Mouse (Mus musculus): ENCODE measurements at regions not wholly inside any gene's neighbourhood (a gene's known extent, or its start where the extent isn't known, plus 50 kb on each side); places are given as distances from the start of the nearest gene placed in this dataset.
A peak's percentile ranks its signal among the peaks of the same experiment; 100 is the strongest.

DNA sequence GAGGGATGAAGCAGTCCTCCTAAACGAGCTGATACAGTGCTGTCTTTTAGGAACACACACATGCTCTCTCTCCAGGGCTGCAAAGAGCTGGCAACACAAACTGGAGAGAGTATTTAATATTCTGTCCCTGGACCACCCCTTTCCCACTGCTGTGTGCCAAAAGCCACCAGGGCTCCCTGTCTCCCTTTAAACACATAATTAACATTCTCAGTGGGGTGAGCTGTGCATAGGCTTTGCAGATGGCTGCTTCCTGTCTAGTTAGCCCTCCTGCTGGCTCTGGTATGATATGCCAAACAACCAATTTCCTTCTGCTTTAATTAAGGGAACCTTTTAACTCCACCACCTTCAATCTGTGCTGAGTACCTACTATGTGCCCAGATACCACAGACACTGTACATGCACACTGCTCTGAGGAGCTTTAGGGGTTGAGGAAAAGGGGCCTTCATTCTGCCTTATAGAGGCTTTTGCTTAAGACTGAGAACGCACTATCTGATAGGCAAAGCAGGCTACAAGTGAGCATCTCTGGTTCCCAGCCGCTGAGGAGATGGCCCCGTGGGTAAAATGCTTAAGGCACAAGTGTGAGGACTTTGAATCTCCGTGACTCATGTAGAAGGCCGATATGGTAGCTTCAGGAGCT lies 222.9 kb upstream of the Lmcd1 start:
- H3K9ac ChIP-seq (replicated peaks; ENCODE audit: low read length), result no peak overlapping the region
- H3K36me3 ChIP-seq (ENCODE audit: control insufficient read depth, insufficient read depth, low read length), result no peaks in the 10 kb centered on the region
- H3K9me3 ChIP-seq (ENCODE audit: control insufficient read depth, low read length), result no peaks in the 10 kb centered on the region
- DNase-seq (peak; percentile 48), ATAC-seq (ENCODE audit: low FRiP score, low TSS enrichment) (peak; percentile 69)
- no peaks in the 10 kb centered on the region for H3K27me3 ChIP-seq (ENCODE audit: control insufficient read depth, insufficient read depth, low read length)
- 74% methylated on average over 6 of the region's 6 CpGs for WGBS
- H3K27ac ChIP-seq (replicated peaks; ENCODE audit: low read depth, low read length), result no peak overlapping the region
- no peak overlapping the region for H3K4me2 ChIP-seq (ENCODE audit: low read length)
- no peak overlapping the region for H3K4me3 ChIP-seq (replicated peaks; ENCODE audit: low read depth, low read length)
- H3K4me1 ChIP-seq (ENCODE audit: control insufficient read depth, insufficient read depth, low read length), result no peaks in the 10 kb centered on the region

DNA sequence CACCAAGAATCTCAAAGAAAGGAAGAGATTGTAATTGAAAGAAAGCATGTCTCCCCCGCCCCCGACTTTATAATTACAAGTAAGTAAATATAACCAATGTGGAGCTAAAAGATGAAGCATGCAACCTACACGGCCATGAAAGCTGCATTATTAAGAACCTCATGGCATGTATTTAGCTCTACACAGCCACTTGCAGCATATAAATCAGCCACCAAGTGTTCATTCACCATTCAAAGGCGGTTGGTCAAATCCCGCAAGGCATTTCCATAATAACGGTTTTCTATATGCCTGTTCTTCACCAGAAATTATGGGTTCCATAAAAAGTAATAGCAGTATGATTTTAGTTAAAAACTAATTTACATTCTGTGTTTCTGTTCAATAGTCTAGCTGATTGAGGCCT lies 221.4 kb upstream of the Lmcd1 start:
- H3K4me2 ChIP-seq (ENCODE audit: low read length), result no peak overlapping the region
- ATAC-seq (ENCODE audit: low FRiP score, low TSS enrichment) (no peak), DNase-seq (no peak)
- H3K9ac ChIP-seq (replicated peaks; ENCODE audit: low read length), result no peak overlapping the region
- WGBS, result 85% methylated on average over 6 of the region's 6 CpGs
- no peak overlapping the region for H3K27ac ChIP-seq (replicated peaks; ENCODE audit: low read depth, low read length)
- no peaks in the 10 kb centered on the region for H3K27me3 ChIP-seq (ENCODE audit: control insufficient read depth, insufficient read depth, low read length)
- H3K4me3 ChIP-seq (replicated peaks; ENCODE audit: low read depth, low read length), result no peak overlapping the region
- no peaks in the 10 kb centered on the region for H3K36me3 ChIP-seq (ENCODE audit: control insufficient read depth, insufficient read depth, low read length)
- no peaks in the 10 kb centered on the region for H3K9me3 ChIP-seq (ENCODE audit: control insufficient read depth, low read length)
- H3K4me1 ChIP-seq (ENCODE audit: control insufficient read depth, insufficient read depth, low read length), result no peaks in the 10 kb centered on the region

DNA sequence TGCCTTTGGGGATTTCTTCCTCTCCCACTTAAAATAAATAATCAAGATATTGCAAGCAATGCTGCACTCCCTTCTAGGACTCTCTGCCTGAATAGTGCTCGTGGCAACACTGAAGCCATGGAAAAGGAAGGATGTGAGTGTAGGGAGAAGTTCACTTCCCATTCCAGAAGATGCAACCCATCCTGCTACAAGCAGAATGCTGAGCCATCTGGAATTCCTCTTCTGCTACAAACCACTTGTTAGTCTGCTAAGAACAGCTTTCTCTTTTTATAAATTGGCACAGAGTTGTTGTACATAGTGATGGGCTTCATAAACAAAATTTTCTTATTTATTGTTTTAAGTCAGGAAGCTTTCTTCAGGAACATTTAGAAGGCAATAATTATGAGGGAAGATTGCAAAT lies 215.7 kb upstream of the Lmcd1 start:
- H3K27me3 ChIP-seq (ENCODE audit: control insufficient read depth, insufficient read depth, low read length), result no peaks in the 10 kb centered on the region
- no peak overlapping the region for H3K9ac ChIP-seq (replicated peaks; ENCODE audit: low read length)
- H3K4me1 ChIP-seq (ENCODE audit: control insufficient read depth, insufficient read depth, low read length), result no peaks in the 10 kb centered on the region
- DNase-seq, result no peak
- H3K4me3 ChIP-seq (replicated peaks; ENCODE audit: low read depth, low read length), result no peak overlapping the region
- ATAC-seq (ENCODE audit: low FRiP score, low TSS enrichment), result no peak
- no peaks in the 10 kb centered on the region for H3K36me3 ChIP-seq (ENCODE audit: control insufficient read depth, insufficient read depth, low read length)
- 77% methylated on average over 1 of the region's 1 CpGs for WGBS
- H3K4me2 ChIP-seq (ENCODE audit: low read length), result no peak overlapping the region
- no peak overlapping the region for H3K27ac ChIP-seq (replicated peaks; ENCODE audit: low read depth, low read length)
- H3K9me3 ChIP-seq (ENCODE audit: control insufficient read depth, low read length), result no peaks in the 10 kb centered on the region

DNA sequence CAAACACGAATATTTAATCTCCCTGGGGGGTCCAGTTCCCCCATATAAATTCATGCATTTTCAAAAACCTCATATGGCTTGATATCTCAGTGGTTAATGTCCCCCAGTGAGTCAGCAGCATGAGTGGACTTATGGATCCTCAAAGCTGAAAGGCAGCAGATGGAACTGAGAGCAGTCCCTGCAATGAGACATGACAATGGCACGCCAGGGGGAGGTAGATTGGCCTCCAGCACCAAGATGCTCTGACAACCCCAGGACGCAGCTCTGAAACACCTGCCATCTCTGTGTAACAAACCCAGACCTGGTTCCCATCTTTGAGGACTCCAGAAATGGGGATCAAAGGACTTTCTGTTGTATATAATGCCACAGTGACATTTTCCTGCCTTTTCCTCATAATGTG lies 210.6 kb upstream of the Lmcd1 start:
- Histone ChIP-seq H3K9me3 (ENCODE audit: control insufficient read depth, low read length) (no peaks in the 10 kb centered on the region), H3K27ac (replicated peaks; ENCODE audit: low read depth, low read length) (no peak overlapping the region), H3K9ac (replicated peaks; ENCODE audit: low read length) (no peak overlapping the region), H3K27me3 (ENCODE audit: control insufficient read depth, insufficient read depth, low read length) (no peaks in the 10 kb centered on the region), H3K4me1 (ENCODE audit: control insufficient read depth, insufficient read depth, low read length) (no peaks in the 10 kb centered on the region), H3K4me3 (replicated peaks; ENCODE audit: low read depth, low read length) (no peak overlapping the region), H3K4me2 (ENCODE audit: low read length) (no peak overlapping the region), H3K36me3 (ENCODE audit: control insufficient read depth, insufficient read depth, low read length) (no peaks in the 10 kb centered on the region)
- ATAC-seq (ENCODE audit: low FRiP score, low TSS enrichment) (no peak), DNase-seq (no peak)
- 60% methylated on average over 3 of the region's 3 CpGs for WGBS

- no peak for DNase-seq
- Histone ChIP-seq H3K36me3 (ENCODE audit: control insufficient read depth, insufficient read depth, low read length) (no peaks in the 10 kb centered on the region), H3K27me3 (ENCODE audit: control insufficient read depth, insufficient read depth, low read length) (no peaks in the 10 kb centered on the region), H3K9ac (replicated peaks; ENCODE audit: low read length) (no peak overlapping the region), H3K4me1 (ENCODE audit: control insufficient read depth, insufficient read depth, low read length) (no peaks in the 10 kb centered on the region), H3K4me2 (ENCODE audit: low read length) (no peak overlapping the region), H3K9me3 (ENCODE audit: control insufficient read depth, low read length) (no peaks in the 10 kb centered on the region), H3K4me3 (replicated peaks; ENCODE audit: low read depth, low read length) (no peak overlapping the region), H3K27ac (replicated peaks; ENCODE audit: low read depth, low read length) (no peak overlapping the region)
- no peak for ATAC-seq (ENCODE audit: low FRiP score, low TSS enrichment)
- 85% methylated on average over 3 of the region's 3 CpGs for WGBS
These were observed 183.0 kb upstream of the Lmcd1 start for GRCm38 (mm10) chr6:112090597-112090996.

DNA sequence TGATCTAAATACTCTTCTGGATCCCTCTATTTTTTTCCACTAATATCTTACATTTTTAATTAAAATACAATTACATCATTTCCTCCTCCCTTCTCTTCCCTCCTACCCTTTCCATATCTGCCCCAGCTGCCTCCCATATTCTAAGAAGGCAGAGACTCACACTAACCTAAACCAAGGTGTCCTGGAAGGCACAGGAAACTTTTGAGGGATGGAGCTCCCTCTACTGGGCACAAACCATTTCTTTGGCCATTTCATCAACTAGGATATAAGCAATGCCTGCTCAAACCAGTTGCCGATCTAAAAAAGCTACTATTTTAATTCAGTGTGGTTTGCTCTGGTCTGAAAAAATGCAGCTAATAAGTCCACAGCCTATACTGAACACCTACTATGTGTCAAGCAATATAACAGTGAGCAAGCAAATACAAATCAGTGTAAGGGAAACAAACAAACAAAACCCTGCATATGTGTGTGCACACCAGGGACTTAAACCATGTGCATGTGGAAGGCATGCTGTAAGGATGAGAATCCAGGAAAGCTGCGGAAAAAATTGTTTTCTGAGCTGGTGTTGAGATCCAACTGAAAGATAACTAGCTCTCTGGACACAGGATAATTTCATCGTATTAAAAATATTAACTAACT lies 182.3 kb upstream of the Lmcd1 start:
- peak; percentile 87 for DNase-seq
- H3K4me3 ChIP-seq (replicated peaks; ENCODE audit: low read depth, low read length), result no peak overlapping the region
- WGBS, result 48% methylated on average over 3 of the region's 3 CpGs
- H3K4me2 ChIP-seq (ENCODE audit: low read length), result no peak overlapping the region
- no peak overlapping the region for H3K9ac ChIP-seq (replicated peaks; ENCODE audit: low read length)
- ATAC-seq (ENCODE audit: low FRiP score, low TSS enrichment), result peak; percentile 58; the same call in 1 of the 2 replicates
- no peaks in the 10 kb centered on the region for H3K4me1 ChIP-seq (ENCODE audit: control insufficient read depth, insufficient read depth, low read length)
- no peaks in the 10 kb centered on the region for H3K27me3 ChIP-seq (ENCODE audit: control insufficient read depth, insufficient read depth, low read length)
- H3K27ac ChIP-seq (replicated peaks; ENCODE audit: low read depth, low read length), result no peak overlapping the region
- H3K36me3 ChIP-seq (ENCODE audit: control insufficient read depth, insufficient read depth, low read length), result no peaks in the 10 kb centered on the region
- no peaks in the 10 kb centered on the region for H3K9me3 ChIP-seq (ENCODE audit: control insufficient read depth, low read length)

DNA sequence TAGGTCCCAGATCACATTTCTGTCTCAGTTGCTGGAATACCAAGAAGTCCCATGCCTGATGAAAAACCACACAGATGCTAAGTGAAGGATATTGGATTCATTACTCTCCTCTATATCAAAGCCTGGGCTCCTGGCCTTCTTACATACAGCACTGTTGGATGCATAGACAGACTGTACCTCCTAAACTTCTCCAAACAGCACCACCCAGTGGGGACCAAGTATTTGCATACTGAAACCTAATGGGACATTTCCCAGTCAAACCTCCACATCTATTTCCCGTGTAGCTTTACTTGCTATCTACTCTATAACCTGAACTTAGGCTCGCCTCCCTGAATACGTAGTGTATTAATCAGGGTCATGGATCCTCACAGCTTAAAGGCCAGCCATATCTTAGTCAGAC lies 180.3 kb upstream of the Lmcd1 start:
- ATAC-seq (ENCODE audit: low FRiP score, low TSS enrichment), result no peak
- peak; percentile 33 for DNase-seq
- WGBS, result 89% methylated on average over 3 of the region's 3 CpGs
- no peak overlapping the region for H3K4me3 ChIP-seq (replicated peaks; ENCODE audit: low read depth, low read length)
- no peaks in the 10 kb centered on the region for H3K36me3 ChIP-seq (ENCODE audit: control insufficient read depth, insufficient read depth, low read length)
- H3K4me1 ChIP-seq (ENCODE audit: control insufficient read depth, insufficient read depth, low read length), result no peaks in the 10 kb centered on the region
- no peaks in the 10 kb centered on the region for H3K27me3 ChIP-seq (ENCODE audit: control insufficient read depth, insufficient read depth, low read length)
- H3K27ac ChIP-seq (replicated peaks; ENCODE audit: low read depth, low read length), result no peak overlapping the region
- H3K4me2 ChIP-seq (ENCODE audit: low read length), result no peak overlapping the region
- H3K9ac ChIP-seq (replicated peaks; ENCODE audit: low read length), result no peak overlapping the region
- H3K9me3 ChIP-seq (ENCODE audit: control insufficient read depth, low read length), result no peaks in the 10 kb centered on the region

DNA sequence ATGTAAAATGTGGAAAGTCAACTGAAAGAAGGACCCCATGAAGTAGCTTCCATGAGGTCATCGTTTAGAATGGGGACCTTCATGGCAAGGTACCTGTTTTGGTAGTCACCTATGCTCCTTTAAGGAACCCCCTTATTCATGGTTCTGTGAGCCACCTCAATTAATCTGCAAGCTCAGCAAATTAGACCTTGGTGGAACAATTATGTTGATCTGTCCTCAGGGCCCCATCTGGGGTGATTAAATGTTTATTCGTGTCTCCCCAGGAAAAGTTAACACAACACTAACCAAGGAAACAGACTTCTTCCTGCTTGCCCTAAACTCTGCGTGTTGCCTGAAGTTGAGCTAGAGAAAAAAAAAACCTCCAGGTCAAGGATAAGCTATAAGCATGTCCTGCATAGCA lies 175.9 kb upstream of the Lmcd1 start:
- Histone ChIP-seq H3K27me3 (ENCODE audit: control insufficient read depth, insufficient read depth, low read length) (no peaks in the 10 kb centered on the region), H3K4me2 (ENCODE audit: low read length) (no peak overlapping the region), H3K36me3 (ENCODE audit: control insufficient read depth, insufficient read depth, low read length) (no peaks in the 10 kb centered on the region), H3K9ac (replicated peaks; ENCODE audit: low read length) (no peak overlapping the region), H3K4me1 (ENCODE audit: control insufficient read depth, insufficient read depth, low read length) (no peaks in the 10 kb centered on the region), H3K4me3 (replicated peaks; ENCODE audit: low read depth, low read length) (no peak overlapping the region), H3K27ac (replicated peaks; ENCODE audit: low read depth, low read length) (no peak overlapping the region), H3K9me3 (ENCODE audit: control insufficient read depth, low read length) (no peaks in the 10 kb centered on the region)
- no peak for ATAC-seq (ENCODE audit: low FRiP score, low TSS enrichment)
- WGBS, result 86% methylated on average over 3 of the region's 3 CpGs
- DNase-seq, result no peak

GRCm38 (mm10) chr6:112108651-112109050 lies 164.9 kb upstream of the Lmcd1 start:
- H3K4me2 ChIP-seq (ENCODE audit: low read length), result no peak overlapping the region
- 93% methylated on average over 13 of the region's 13 CpGs for WGBS
- H3K36me3 ChIP-seq (ENCODE audit: control insufficient read depth, insufficient read depth, low read length), result no peaks in the 10 kb centered on the region
- H3K4me1 ChIP-seq (ENCODE audit: control insufficient read depth, insufficient read depth, low read length), result no peaks in the 10 kb centered on the region
- ATAC-seq (ENCODE audit: low FRiP score, low TSS enrichment) (no peak), DNase-seq (peak; percentile 7)
- H3K27ac ChIP-seq (replicated peaks; ENCODE audit: low read depth, low read length), result no peak overlapping the region
- H3K9ac ChIP-seq (replicated peaks; ENCODE audit: low read length), result no peak overlapping the region
- H3K9me3 ChIP-seq (ENCODE audit: control insufficient read depth, low read length), result no peaks in the 10 kb centered on the region
- H3K4me3 ChIP-seq (replicated peaks; ENCODE audit: low read depth, low read length), result no peak overlapping the region
- no peaks in the 10 kb centered on the region for H3K27me3 ChIP-seq (ENCODE audit: control insufficient read depth, insufficient read depth, low read length)
